ENCODE assay signal across 11 mouse cellular contexts in genomic region chr9:69327077-69327476, GRCm38 (mm10).
"Had no signal": no experiment of that assay in that cellular context is flagged by ENCODE, and none has a peak within 500 bp of the region (broad histone marks: within the 10 kb centered on the region; RNA-seq: fewer than 3 reads in every experiment).

No protein-coding gene starts in this region.

- H3K36me3 ChIP-seq: liver, embryonic 13.5 days; midbrain, embryonic 10.5 days had no signal

- H3K27ac ChIP-seq: kidney, postnatal 0 days; left cerebral cortex, adult 2 months; liver, embryonic 13.5 days; midbrain, embryonic 10.5 days had no signal

- H3K4me1 ChIP-seq: midbrain, embryonic 10.5 days had no signal

- DNase-seq: layer of hippocampus, postnatal 36 days; liver, embryonic 13.5 days; lung, embryonic 14.5 days; midbrain, embryonic 14.5 days; thymus, adult 18-20 months; thymus, postnatal 36 days had no signal

- H3K9me3 ChIP-seq: liver, embryonic 13.5 days; midbrain, embryonic 10.5 days had no signal

- H3K9ac ChIP-seq: liver, embryonic 13.5 days; lung, embryonic 14.5 days had no signal

- ATAC-seq: lung, postnatal 0 days had no signal

- H3K4me2 ChIP-seq: liver, embryonic 13.5 days; lung, embryonic 14.5 days had no signal

- H3K4me3 ChIP-seq: left cerebral cortex, adult 2 months; liver, embryonic 13.5 days; megakaryocyte, embryonic 14.5 days; midbrain, embryonic 10.5 days had no signal

- H3K27me3 ChIP-seq: liver, embryonic 13.5 days had no signal
